Mouse (Mus musculus): Measurements from ENCODE around the gene 4931423N10Rik. TPM values are rescaled to one million over a fixed set of nuclear protein-coding genes. Genes with fewer than 3 reads are reported as not detected.
"Not testable (repeated sequence)": the region's sequence is repeated elsewhere in the genome, so short reads cannot be mapped to it uniquely, and the experiment has no call there.

4931423N10Rik gene
- total RNA-seq (2015) (not detected in 2 replicates), total RNA-seq (2017) (0.62 TPM in 1 of 2 replicates, not detected in the other)

DNA sequence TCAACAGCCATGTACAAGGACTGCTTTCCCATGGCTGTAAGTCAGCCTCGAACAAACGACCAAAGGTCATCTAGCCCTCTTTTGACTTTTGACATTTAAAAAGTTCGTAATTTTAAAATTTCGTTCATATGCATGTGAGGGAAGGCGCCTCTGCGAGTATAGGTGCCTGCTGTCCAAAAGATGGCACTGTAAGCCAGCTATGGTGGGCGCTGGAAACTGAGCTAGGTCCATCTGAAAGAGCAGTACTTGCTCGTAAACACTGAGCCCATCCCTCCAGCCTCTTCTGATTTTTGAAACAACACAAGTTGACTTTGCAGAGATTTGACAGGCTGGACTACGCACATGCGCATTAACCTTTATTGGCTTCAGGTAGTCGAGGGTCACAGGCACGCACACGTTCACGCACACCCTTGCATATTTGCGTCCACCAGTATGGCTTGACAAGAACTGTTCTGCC, at the start of gene 4931423N10Rik:
Gene 4931423N10Rik (plus strand): TSS at position 407 of the 457 bp plus-strand sequence.
- ATAC-seq (replicated peaks; ENCODE audit: poor library complexity), result no peak

- ATAC-seq (replicated peaks; ENCODE audit: poor library complexity), result peak; percentile 42; the same call in 1 of the 2 replicates
Measured at GRCm38 (mm10) chr2:23172305-23172704, 35.0 kb upstream of the 4931423N10Rik start.

DNA sequence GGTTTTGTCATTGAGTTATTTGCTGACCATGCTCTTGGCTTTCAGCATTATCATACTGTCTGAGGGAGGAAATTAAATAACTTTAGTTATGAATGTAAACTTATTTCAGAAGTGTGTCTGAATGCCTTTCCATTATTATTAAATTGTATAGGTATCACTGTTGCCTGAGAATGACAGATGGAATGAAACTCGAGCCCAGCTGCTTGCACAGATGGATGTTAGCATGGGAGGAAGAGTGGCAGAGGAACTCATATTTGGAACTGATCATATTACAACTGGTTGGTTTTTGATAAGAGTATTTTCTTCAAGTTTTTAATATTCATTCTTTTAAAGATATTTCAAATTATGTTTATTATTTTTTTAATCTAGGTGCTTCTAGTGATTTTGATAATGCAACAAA, 12.9 kb upstream of the 4931423N10Rik start:
- no peak for ATAC-seq (replicated peaks; ENCODE audit: poor library complexity)

- peak; percentile 74 for ATAC-seq (replicated peaks; ENCODE audit: poor library complexity)
Measured at GRCm38 (mm10) chr2:23201034-23201433, 6.2 kb upstream of the 4931423N10Rik start.

DNA sequence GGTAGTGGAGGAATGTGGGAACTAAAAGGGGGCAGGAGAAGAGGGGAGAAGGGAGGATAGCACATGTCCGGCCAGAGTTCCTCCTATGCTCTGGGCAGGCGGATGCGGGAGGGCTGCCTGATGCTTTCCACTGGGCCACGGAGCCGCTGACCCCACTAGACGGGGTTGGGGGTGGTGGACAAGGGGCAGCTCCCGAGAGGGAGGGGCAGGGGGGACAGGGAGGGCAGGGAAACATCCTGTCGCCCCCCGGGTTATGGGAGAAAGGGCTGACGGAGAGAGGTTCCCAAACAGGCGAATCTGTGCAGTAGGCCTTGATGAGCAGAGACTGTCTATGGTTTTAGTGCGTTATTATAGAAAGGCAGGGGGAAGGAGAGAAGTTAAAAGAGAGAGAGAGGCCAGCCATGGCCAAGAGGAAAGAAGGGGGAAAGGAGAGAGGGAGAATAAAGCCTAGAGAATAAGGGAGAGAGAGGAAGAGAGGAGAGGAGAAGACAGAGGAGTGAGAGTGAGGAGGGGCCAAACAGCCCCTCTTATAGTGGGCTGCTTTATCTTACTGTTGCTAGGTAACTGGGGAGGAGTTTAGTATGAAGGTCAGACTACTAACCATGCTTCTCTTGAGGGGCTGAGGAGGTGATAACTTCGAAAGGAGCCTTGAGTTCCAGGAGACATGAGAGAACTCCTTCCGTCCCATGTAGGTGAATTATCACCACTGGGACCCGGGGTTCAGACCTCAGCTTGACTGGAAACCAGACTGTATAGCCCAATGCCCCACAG, 4.2 kb upstream of the 4931423N10Rik start:
- ATAC-seq (replicated peaks; ENCODE audit: poor library complexity), result no peak

- no peak for ATAC-seq (replicated peaks; ENCODE audit: poor library complexity)
Measured at GRCm38 (mm10) chr2:23213661-23214060, 6.4 kb downstream of the 4931423N10Rik start.

GRCm38 (mm10) chr2:23225199-23225598, 17.9 kb downstream of the 4931423N10Rik start:
- ATAC-seq (replicated peaks; ENCODE audit: poor library complexity), result no peak

DNA sequence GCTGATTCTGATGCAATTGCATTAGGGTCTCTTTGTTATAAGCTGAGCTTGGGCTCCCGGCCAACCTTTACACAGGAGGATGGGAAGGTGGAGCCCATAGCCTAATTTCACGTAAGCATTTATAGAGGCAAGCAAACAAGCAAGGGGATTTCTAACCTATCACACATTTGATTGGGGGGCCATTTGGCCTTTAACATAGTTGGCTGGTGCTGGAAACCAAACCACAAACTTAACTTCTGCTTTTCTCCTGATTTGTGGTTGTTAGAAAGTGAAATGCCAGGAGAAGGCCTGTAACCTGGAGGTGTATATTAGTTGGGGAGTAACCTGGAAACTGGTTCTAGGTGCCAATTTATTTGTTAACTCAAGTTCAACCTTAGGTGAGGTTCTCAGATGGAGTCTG, 21.2 kb downstream of the 4931423N10Rik start:
- peak; percentile 70 for ATAC-seq (replicated peaks; ENCODE audit: poor library complexity)

DNA sequence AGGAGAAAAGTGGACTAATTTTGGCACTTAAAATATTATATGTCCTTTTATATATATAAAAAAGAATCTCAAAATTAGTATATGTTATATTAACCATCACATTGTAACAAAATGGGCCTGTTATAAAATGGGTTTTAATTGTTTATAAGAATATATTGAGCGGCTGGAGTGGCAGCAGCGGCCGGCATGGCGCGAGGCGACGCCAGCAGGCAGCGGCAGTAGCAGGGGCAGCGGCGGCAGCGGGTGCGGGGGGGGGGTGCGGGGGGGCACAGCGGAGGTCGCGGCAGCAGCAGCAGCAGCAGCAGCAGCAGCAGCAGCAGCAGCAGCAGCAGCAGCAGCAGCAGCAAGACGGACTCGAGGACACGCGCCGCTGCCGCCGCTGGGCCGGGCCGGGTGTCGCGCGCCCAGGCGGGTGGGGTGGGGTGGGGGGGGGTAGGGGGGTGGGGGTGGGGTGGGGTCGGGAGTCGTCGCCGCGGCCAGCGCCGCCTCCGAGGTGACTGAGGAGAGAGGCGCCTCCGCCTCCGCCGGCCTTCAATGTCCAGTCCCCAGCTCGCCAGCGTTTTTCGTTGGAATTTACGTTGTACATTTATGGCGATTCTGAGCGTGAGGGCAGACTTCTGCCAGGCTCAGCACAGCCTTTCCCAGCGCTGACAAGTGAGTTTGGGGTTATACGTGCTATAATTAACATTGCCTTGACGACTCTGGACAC, 26.9 kb downstream of the 4931423N10Rik start:
- ATAC-seq (replicated peaks; ENCODE audit: poor library complexity), result peak; percentile 37; the same call in 1 of the 2 replicates

- not testable (repeated sequence) for ATAC-seq (replicated peaks; ENCODE audit: poor library complexity)
Measured at GRCm38 (mm10) chr2:23290991-23291390, 83.7 kb downstream of the 4931423N10Rik start.

DNA sequence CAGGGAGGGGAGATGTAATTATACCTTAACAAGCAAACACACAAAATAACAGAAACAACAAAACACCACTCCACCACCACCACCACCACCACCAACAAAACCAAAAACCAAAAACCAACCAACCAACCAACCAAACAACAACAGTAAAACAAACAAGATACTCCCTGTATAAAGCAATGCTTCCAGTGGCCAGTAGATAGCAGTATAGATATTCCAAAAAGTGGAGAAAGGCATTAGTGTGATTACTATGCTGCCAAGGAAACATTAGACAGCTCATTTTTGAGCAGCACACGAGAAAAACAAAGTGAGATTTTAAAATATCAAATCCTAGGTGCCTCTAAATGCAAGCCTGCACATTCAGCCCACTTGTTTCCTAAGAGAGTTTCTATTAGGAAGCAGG, 107.6 kb downstream of the 4931423N10Rik start:
- ATAC-seq (replicated peaks; ENCODE audit: poor library complexity), result 0 out of 2 replicates have a peak, but pooled peaks have one; percentile 52

Other genes with a start within 250 kb of the 4931423N10Rik start
- 82.2 and 84.2 TPM in 2 replicates for gene Abi1, start 167.2 kb upstream of the 4931423N10Rik start, total RNA-seq (2015)
- 90.0 and 111 TPM in 2 replicates for gene Abi1, start 167.2 kb upstream of the 4931423N10Rik start, total RNA-seq (2017)
- 18.2 and 18.5 TPM in 2 replicates for gene Acbd5, start 139.3 kb upstream of the 4931423N10Rik start, total RNA-seq (2015)
- 21.1 and 32.2 TPM in 2 replicates for gene Acbd5, start 139.3 kb upstream of the 4931423N10Rik start, total RNA-seq (2017)
- 12.6 and 13.3 TPM in 2 replicates for gene Mastl, start 51.5 kb upstream of the 4931423N10Rik start, total RNA-seq (2015)
- gene Mastl, start 51.5 kb upstream of the 4931423N10Rik start, total RNA-seq (2017), result 8.6 and 12.6 TPM in 2 replicates
- 73.7 and 86.4 TPM in 2 replicates for gene Yme1l1, start 51.1 kb upstream of the 4931423N10Rik start, total RNA-seq (2015)
- 88.8 and 105 TPM in 2 replicates for gene Yme1l1, start 51.1 kb upstream of the 4931423N10Rik start, total RNA-seq (2017)
- not detected in 2 replicates for gene Nxph2, start 113.8 kb downstream of the 4931423N10Rik start, total RNA-seq (2015)
- gene Nxph2, start 113.8 kb downstream of the 4931423N10Rik start, total RNA-seq (2017), result not detected in 2 replicates